Mouse (Mus musculus): Measurements from ENCODE around the gene Kcnh1. TPM values are rescaled to one million over a fixed set of nuclear protein-coding genes. Genes with fewer than 3 reads are reported as not detected.

The Kcnh1 gene
- polyA plus RNA-seq, 1 experiment from 2014 or later, result 0.56 TPM

DNA sequence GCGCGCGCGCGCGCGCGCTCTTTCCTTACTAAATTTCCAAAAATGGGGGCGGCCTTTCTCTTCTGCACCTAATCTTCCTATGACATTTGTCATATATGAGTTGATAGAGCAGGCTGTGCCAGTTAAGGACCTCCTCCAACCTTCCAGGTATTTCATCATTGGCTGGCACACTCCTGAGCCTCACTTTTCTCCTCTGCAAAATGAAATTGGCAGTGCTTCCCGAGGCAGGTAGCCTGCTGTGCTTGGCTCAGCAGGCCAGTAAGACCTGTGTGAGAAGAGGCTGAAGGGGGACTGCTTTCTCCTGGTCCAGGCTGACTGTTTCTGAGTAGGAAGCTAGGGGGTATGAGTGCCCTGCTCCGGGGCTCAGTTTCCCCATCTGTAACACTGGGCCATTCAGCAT lies 297.0 kb downstream of the Kcnh1 start:
- H3K4me2 ChIP-seq, result no peak overlapping the region
- H3K27ac ChIP-seq (ENCODE audit: low read depth, low read length), result no peak overlapping the region
- H3K9me3 ChIP-seq (ENCODE audit: control insufficient read depth, low read length), result no peaks in the 10 kb centered on the region
- no peaks in the 10 kb centered on the region for H3K4me1 ChIP-seq (ENCODE audit: control insufficient read depth, insufficient read depth, low read length)
- no peak overlapping the region for H3K4me3 ChIP-seq (ENCODE audit: low read depth, low read length)
- no peak overlapping the region for H3K9ac ChIP-seq (ENCODE audit: low read length)
- no peaks in the 10 kb centered on the region for H3K27me3 ChIP-seq (ENCODE audit: control insufficient read depth, insufficient read depth, low read length)
- WGBS, result 97% methylated on average over 11 of the region's 11 CpGs
- DNase-seq (ENCODE audit: low spot score, missing footprints) (no peak), ATAC-seq (ENCODE audit: low FRiP score) (no peak)
- no peaks in the 10 kb centered on the region for H3K36me3 ChIP-seq (ENCODE audit: control insufficient read depth, insufficient read depth, low read length)

DNA sequence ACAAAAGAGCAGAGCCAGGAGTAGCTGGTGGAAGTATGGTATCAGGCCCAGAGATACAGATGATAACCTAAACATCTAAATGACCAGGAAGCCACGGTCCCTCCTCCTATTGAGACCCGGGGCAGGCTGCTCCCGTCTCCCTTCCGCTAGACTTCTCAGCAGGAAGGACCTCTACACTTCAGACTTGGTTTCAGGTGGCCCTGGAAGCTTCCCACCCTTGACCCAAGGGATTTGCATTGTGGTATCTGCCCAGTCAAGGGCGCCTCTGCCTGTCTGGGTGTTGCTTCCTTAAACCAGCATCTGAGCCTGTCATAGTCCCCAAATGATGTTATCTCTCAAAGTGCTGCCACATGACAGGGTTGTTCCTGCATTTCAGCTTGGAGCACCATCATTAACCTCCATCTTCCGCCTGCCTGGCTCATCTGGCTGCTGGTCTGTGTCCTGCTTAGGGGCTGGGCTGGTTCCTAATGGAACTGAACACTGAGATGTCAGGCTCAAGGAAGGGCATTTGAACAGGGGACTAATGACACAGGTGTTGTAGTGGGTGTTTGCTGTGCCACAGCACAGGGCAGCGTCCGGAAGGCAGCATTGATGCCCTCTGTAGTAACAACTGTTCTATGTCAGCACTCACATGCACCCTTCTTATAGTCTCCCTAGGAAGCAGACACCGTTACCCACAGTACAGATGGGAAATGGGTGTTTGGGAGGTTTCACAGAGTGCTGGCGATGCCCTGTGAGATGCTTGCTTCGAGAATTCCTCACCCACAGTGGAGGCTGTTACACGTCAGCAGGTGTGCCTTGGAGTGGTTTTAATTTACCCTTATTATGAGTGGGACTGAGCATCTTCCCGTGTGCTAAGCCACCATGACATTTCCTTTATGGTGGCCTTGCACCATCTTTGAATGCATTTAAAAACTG lies 299.6 kb downstream of the Kcnh1 start:
- H3K4me2 ChIP-seq, result no peak overlapping the region
- H3K4me3 ChIP-seq (ENCODE audit: low read depth, low read length), result no peak overlapping the region
- H3K9ac ChIP-seq (ENCODE audit: low read length), result no peak overlapping the region
- H3K9me3 ChIP-seq (ENCODE audit: control insufficient read depth, low read length), result no peaks in the 10 kb centered on the region
- no peaks in the 10 kb centered on the region for H3K27me3 ChIP-seq (ENCODE audit: control insufficient read depth, insufficient read depth, low read length)
- no peaks in the 10 kb centered on the region for H3K4me1 ChIP-seq (ENCODE audit: control insufficient read depth, insufficient read depth, low read length)
- no peaks in the 10 kb centered on the region for H3K36me3 ChIP-seq (ENCODE audit: control insufficient read depth, insufficient read depth, low read length)
- ATAC-seq (ENCODE audit: low FRiP score) (no peak), DNase-seq (ENCODE audit: low spot score, missing footprints) (no peak)
- 81% methylated on average over 13 of the region's 13 CpGs for WGBS
- H3K27ac ChIP-seq (ENCODE audit: low read depth, low read length), result no peak overlapping the region

DNA sequence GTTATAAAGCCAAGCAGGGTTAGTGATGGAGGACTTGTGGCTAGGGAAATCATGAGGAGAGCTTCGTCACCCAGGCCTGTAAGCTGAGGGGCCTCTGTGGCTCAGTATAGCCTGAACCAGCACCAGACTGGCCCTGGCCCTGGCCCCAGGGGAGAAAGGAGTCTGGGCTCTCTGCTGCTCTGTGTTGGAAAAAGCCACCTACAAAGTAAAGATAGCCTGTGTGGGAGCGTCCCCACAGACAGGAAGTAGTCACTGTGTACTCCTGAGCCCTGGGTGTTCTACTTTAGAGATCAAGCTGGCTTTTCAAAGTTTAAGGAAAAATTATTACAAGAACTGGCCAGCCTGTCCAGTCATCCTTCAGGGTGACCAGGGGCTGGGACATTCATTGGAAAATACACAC lies 306.9 kb downstream of the Kcnh1 start:
- ATAC-seq (ENCODE audit: low FRiP score), result no peak
- DNase-seq (ENCODE audit: low spot score, missing footprints), result no peak
- 84% methylated on average over 2 of the region's 2 CpGs for WGBS

DNA sequence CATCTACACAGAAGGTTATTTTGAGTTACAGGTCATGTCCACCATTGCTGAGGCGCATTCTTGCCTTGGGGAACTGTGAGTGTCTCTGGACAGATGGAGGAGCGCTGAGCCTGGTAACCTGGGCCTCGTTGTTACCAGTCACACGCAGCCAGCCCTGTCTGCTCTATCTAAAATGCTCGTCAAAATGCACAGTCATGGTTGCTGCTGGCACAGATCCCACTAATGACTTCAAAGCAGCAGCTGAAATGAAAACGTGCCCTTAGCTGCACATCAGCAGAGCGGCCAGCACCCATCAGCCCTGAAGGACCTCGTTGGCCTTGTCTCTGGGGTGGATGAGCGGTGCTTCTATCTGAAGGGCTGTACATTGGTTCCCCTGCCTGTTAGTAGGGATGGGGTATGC lies 311.4 kb downstream of the Kcnh1 start:
- H3K27me3 ChIP-seq (ENCODE audit: control insufficient read depth, insufficient read depth, low read length), result no peaks in the 10 kb centered on the region
- DNase-seq (ENCODE audit: low spot score, missing footprints), result no peak
- no peak overlapping the region for H3K4me3 ChIP-seq (ENCODE audit: low read depth, low read length)
- WGBS, result 90% methylated on average over 9 of the region's 9 CpGs
- H3K27ac ChIP-seq (ENCODE audit: low read depth, low read length), result no peak overlapping the region
- H3K4me2 ChIP-seq, result no peak overlapping the region
- H3K4me1 ChIP-seq (ENCODE audit: control insufficient read depth, insufficient read depth, low read length), result no peaks in the 10 kb centered on the region
- H3K9me3 ChIP-seq (ENCODE audit: control insufficient read depth, low read length), result no peaks in the 10 kb centered on the region
- ATAC-seq (ENCODE audit: low FRiP score), result no peak
- no peak overlapping the region for H3K9ac ChIP-seq (ENCODE audit: low read length)
- H3K36me3 ChIP-seq (ENCODE audit: control insufficient read depth, insufficient read depth, low read length), result no peaks in the 10 kb centered on the region

More for the DNA sequence above, 306.9 kb downstream of the Kcnh1 start:
- Histone ChIP-seq H3K9ac (ENCODE audit: low read length) (no peak overlapping the region), H3K27me3 (ENCODE audit: control insufficient read depth, insufficient read depth, low read length) (no peaks in the 10 kb centered on the region), H3K36me3 (ENCODE audit: control insufficient read depth, insufficient read depth, low read length) (no peaks in the 10 kb centered on the region), H3K4me1 (ENCODE audit: control insufficient read depth, insufficient read depth, low read length) (no peaks in the 10 kb centered on the region), H3K4me3 (ENCODE audit: low read depth, low read length) (no peak overlapping the region), H3K4me2 (no peak overlapping the region), H3K27ac (ENCODE audit: low read depth, low read length) (no peak overlapping the region), H3K9me3 (ENCODE audit: control insufficient read depth, low read length) (no peaks in the 10 kb centered on the region)

DNA sequence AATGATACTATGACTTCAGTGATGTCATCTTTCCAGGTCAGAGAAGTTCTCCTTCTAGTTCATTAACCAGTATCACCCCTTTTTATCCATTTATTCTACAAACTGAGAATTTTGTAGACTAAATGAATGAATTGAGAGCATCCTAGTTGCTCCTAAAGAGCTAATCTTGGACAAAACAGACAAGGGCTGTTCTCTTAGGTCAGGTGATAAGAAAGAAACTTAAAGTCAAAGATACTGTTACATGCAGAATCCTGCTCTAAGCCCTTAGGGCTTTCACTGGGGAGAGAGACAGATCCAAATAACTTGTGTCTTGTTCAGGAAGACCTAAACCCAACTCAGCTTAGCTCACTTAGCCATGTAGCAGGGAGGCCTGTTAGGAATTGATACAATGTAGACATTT lies 312.3 kb downstream of the Kcnh1 start:
- no peaks in the 10 kb centered on the region for H3K4me1 ChIP-seq (ENCODE audit: control insufficient read depth, insufficient read depth, low read length)
- no peak overlapping the region for H3K4me2 ChIP-seq
- H3K36me3 ChIP-seq (ENCODE audit: control insufficient read depth, insufficient read depth, low read length), result no peaks in the 10 kb centered on the region
- no peak overlapping the region for H3K27ac ChIP-seq (ENCODE audit: low read depth, low read length)
- H3K27me3 ChIP-seq (ENCODE audit: control insufficient read depth, insufficient read depth, low read length), result no peaks in the 10 kb centered on the region
- no peak for ATAC-seq (ENCODE audit: low FRiP score)
- no peak for DNase-seq (ENCODE audit: low spot score, missing footprints)
- H3K9ac ChIP-seq (ENCODE audit: low read length), result no peak overlapping the region
- H3K9me3 ChIP-seq (ENCODE audit: control insufficient read depth, low read length), result no peaks in the 10 kb centered on the region
- H3K4me3 ChIP-seq (ENCODE audit: low read depth, low read length), result no peak overlapping the region

DNA sequence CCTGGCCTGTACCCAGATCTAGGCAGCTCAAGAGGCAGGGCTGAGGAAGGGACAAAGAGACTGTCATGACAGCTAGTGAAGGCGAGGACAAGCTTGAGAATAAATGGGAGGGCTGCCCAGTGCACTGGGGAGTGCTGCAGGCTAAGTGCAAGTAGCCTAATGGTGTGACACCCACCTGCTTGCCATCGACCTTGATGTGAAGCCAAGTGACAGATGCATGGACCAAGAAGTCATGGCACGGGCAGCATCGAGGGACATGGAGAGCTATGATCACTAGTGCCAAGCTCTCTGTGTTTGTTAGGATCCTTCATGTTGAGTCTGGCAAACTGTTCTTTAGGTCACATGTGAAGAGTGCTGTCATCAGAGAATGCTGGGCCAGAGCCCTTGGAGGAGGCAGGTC lies 313.1 kb downstream of the Kcnh1 start:
- 86% methylated on average over 4 of the region's 4 CpGs for WGBS
- no peak for ATAC-seq (ENCODE audit: low FRiP score)

DNA sequence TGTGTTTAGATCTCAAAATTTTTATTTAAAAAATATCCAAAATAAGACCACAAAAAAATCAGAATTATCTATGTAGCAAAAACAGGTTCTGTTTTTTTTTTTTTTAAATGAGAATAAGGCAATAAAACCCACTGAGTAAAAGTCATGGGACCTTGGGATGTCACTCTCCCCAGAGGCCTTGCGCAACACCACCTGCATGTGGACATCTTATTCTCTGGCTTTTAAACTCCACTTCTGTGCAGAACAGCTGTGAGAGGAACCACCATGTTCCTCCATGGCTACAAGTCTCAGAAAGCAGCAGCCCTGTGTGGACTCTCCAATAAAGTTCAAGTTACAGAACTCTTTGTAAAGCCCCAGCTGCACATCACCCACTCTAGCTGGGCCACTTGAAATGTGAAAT lies 322.2 kb downstream of the Kcnh1 start:
- H3K9ac ChIP-seq (ENCODE audit: low read length), result no peak overlapping the region
- no peak overlapping the region for H3K4me2 ChIP-seq
- H3K27ac ChIP-seq (ENCODE audit: low read depth, low read length), result no peak overlapping the region
- no peak for ATAC-seq (ENCODE audit: low FRiP score)
- no peak for DNase-seq (ENCODE audit: low spot score, missing footprints)
- H3K36me3 ChIP-seq (ENCODE audit: control insufficient read depth, insufficient read depth, low read length), result no peaks in the 10 kb centered on the region
- no peaks in the 10 kb centered on the region for H3K27me3 ChIP-seq (ENCODE audit: control insufficient read depth, insufficient read depth, low read length)
- no peak overlapping the region for H3K4me3 ChIP-seq (ENCODE audit: low read depth, low read length)
- H3K4me1 ChIP-seq (ENCODE audit: control insufficient read depth, insufficient read depth, low read length), result no peaks in the 10 kb centered on the region
- H3K9me3 ChIP-seq (ENCODE audit: control insufficient read depth, low read length), result no peaks in the 10 kb centered on the region
- WGBS, result 100% methylated on average over 1 of the region's 1 CpGs

More for the DNA sequence above, 313.1 kb downstream of the Kcnh1 start:
- no peaks in the 10 kb centered on the region for H3K9me3 ChIP-seq (ENCODE audit: control insufficient read depth, low read length)
- H3K9ac ChIP-seq (ENCODE audit: low read length), result no peak overlapping the region
- H3K4me3 ChIP-seq (ENCODE audit: low read depth, low read length), result no peak overlapping the region
- no peaks in the 10 kb centered on the region for H3K36me3 ChIP-seq (ENCODE audit: control insufficient read depth, insufficient read depth, low read length)
- H3K4me2 ChIP-seq, result no peak overlapping the region
- no peaks in the 10 kb centered on the region for H3K27me3 ChIP-seq (ENCODE audit: control insufficient read depth, insufficient read depth, low read length)
- H3K27ac ChIP-seq (ENCODE audit: low read depth, low read length), result no peak overlapping the region
- no peak for DNase-seq (ENCODE audit: low spot score, missing footprints)
- no peaks in the 10 kb centered on the region for H3K4me1 ChIP-seq (ENCODE audit: control insufficient read depth, insufficient read depth, low read length)

DNA sequence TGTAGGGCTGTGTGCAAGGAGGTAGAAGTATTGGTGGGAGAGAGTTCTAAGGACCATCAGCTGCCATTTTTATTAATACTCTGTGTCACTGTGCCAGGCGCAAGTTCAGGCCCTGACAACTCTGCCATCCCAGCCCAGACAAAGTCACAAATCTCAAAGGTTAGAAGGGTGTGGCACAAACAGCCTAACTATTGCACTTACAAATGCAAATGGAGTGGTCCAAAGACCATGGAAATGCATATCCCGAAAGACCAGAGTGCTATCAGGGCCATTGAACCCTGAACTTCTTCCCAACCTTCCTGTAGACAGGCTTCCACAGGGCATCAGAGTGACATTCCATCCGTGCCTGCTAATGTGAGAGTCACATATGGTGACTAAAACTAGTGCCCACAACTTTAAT lies 324.8 kb downstream of the Kcnh1 start:
- ATAC-seq (ENCODE audit: low FRiP score) (no peak), DNase-seq (ENCODE audit: low spot score, missing footprints) (no peak)
- Histone ChIP-seq H3K4me2 (no peak overlapping the region), H3K4me3 (ENCODE audit: low read depth, low read length) (no peak overlapping the region), H3K36me3 (ENCODE audit: control insufficient read depth, insufficient read depth, low read length) (no peaks in the 10 kb centered on the region), H3K27me3 (ENCODE audit: control insufficient read depth, insufficient read depth, low read length) (no peaks in the 10 kb centered on the region), H3K4me1 (ENCODE audit: control insufficient read depth, insufficient read depth, low read length) (no peaks in the 10 kb centered on the region), H3K27ac (ENCODE audit: low read depth, low read length) (no peak overlapping the region), H3K9me3 (ENCODE audit: control insufficient read depth, low read length) (no peaks in the 10 kb centered on the region), H3K9ac (ENCODE audit: low read length) (no peak overlapping the region)
- 83% methylated on average over 3 of the region's 3 CpGs for WGBS

DNA sequence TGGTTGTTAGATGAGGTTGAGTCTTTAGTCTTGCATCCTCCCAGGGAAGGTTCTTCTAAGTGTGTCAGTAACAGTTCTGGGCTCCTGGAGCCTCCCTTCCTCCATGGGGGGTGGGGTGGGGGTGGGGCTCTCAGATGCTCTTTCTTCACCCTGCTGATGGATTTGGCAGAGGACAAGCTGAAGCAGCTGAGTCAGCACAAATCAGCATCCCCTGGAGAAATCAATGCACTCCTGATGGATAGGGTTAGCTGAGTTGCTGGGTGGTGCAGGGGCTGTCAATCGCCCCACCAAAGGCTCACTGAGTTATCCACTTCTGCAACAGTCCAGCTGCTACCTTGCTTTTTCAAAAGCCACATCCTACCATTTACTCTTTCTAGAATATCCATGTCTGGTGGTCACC lies 329.1 kb downstream of the Kcnh1 start:
- no peak for ATAC-seq (ENCODE audit: low FRiP score)
- peaks cover 11% of the 10 kb centered on the region for H3K4me1 ChIP-seq (ENCODE audit: control insufficient read depth, insufficient read depth, low read length)
- no peaks in the 10 kb centered on the region for H3K27me3 ChIP-seq (ENCODE audit: control insufficient read depth, insufficient read depth, low read length)
- WGBS, result 82% methylated on average over 1 of the region's 1 CpGs
- no peak overlapping the region for H3K4me3 ChIP-seq (ENCODE audit: low read depth, low read length)
- H3K36me3 ChIP-seq (ENCODE audit: control insufficient read depth, insufficient read depth, low read length), result no peaks in the 10 kb centered on the region
- no peak overlapping the region for H3K27ac ChIP-seq (ENCODE audit: low read depth, low read length)
- no peak overlapping the region for H3K4me2 ChIP-seq
- no peak overlapping the region for H3K9ac ChIP-seq (ENCODE audit: low read length)
- no peaks in the 10 kb centered on the region for H3K9me3 ChIP-seq (ENCODE audit: control insufficient read depth, low read length)
- no peak for DNase-seq (ENCODE audit: low spot score, missing footprints)

Measured in midbrain, embryonic 11.5 days (tissue).